Mouse (Mus musculus) gastrocnemius, postnatal 10 days (tissue): ENCODE measurements around the gene Emg1. TPM values are rescaled to one million over a fixed set of nuclear protein-coding genes. Genes with fewer than 3 reads are reported as not detected.
"Not testable (repeated sequence)": the region's sequence is repeated elsewhere in the genome, so short reads cannot be mapped to it uniquely, and the experiment has no call there.

Experiments
- DNase-seq: peaks from one replicate; pipeline ENCODE4 v3.0.0; 2021; ENCODE audit warnings: mixed read lengths
- microRNA-seq, 2 experiments: library from miRNA; unstranded; fragments of <30 nt; microRNA quantifications; one replicate each; pipeline ENCODE4 v1.2.0; 2021
- total RNA-seq, 2 experiments: library from RNA; stranded (reverse); gene quantifications; 2 replicates each; pipeline ENCODE4 v1.2.3; 2021

The Emg1 gene
- total RNA-seq, 2 experiments from 2014 or later: 61.0 to 62.5 TPM

DNA sequence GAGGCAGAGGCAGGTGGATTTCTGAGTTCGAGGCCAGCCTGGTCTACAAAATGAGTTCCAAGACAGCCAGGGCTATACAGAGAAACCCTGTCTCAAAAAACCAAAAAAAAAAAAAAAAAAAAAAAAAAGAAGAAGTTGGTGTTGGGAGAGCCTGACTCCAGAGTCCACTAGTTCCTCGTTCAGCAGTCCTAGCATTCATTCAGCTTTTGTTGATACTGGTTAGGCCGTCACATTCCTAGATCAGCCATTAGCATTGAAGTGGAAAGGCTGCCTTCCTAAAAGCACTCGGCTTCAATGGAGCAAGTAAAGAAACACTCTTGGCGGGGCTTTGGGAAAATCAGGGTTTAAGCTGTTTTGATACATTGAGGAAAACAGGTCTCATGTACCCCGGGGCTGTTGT, 29.7 kb downstream of the Emg1 start:
- not testable (repeated sequence) for DNase-seq

DNA sequence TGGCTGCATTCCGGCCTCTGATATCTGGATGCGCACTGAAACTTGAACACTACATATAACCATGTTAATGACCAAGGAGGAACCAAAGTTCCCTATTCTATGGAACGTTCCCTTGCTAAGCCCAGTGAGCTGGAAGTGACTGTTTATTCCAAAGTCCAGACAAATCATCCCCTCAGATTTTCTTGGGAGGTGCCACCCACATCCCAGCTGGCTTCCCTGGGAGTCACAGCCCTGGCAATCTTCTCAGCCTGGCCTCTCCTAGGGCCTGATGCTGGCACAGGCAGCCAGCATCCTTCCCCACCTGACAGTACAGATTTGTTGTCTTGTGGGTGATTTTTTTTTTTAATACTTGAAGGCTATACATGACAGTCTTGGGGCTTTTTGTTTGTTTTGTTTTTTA, 32.5 kb downstream of the Emg1 start:
- no peak for DNase-seq

DNA sequence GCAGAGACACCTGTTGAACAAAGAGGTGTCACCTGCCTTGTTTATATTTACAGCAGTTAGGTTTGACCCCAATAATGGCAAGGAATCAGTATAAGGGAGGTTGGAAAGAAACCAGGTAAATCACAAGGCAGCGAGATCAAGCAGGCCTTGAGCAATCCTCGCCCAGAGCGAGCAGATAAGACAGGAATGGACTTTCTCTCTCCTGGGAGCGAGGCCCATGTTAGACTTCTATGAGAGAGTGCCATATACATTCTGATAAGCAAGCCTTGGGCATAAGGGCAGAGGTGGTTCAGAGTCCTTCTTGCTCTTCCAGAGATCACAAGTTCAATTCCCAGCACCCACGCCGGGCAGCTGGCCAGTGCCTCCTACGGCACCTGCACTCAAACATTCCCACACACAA, 33.2 kb downstream of the Emg1 start:
- no peak for DNase-seq

DNA sequence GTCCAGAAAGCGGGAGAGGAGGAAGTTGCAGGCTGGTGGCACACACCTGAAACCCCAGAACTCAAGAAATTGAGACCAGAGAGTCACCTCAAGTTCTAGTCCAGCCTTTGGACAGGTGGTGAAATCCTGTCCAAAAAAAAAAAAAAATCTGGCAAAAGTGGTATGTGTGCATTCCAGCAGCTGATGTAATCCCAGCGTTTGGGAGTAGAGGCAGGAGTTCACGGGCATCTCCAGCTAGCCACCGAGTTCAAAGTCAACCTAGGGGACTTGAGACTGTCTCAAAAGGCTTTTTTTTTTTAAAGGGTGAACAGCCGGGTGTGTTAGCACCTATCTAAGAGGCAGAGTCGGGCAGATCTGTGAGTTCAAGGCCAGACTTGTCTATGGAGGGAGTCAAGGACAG, 35.8 kb downstream of the Emg1 start:
- DNase-seq: no peak

DNA sequence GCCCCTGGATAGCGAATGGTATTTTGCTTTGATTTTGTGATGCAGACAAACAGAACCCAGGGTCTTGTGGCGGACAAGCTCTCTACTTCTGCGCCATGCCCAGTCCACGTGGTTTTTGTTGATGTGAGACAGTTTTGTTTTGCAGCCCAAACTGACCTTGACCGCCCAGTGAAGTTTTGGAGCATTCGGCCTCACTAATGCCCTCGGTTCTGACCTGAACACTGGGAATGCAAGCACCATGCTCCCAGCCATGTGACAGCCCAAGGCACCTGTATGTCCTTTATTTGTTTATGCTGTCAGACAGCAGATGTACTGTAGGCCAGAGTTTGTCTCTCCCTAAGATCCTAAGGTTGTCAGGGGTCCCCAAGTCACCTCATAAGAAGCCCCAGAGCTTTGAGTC, 37.4 kb downstream of the Emg1 start:
- no peak for DNase-seq

DNA sequence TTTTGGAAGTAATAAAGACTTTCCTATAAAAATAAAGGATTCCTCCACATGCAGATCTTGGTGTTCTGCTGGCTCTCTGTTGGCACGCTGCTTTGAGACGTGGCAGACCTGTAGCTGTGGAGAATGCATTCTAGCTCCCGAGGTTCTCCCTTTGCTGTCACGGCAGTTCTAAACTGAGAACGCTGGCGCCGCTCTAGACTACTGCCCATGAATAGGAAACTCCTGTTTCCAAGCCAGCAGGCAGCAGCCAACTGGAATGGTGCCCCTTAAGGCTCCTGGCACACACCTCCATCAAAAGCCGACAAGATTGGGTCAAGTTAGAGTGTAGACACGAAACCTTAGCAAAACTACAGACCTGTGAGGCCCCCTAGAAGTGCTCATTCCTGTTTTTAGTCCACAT, 38.4 kb downstream of the Emg1 start:
- peak; percentile 47 for DNase-seq

DNA sequence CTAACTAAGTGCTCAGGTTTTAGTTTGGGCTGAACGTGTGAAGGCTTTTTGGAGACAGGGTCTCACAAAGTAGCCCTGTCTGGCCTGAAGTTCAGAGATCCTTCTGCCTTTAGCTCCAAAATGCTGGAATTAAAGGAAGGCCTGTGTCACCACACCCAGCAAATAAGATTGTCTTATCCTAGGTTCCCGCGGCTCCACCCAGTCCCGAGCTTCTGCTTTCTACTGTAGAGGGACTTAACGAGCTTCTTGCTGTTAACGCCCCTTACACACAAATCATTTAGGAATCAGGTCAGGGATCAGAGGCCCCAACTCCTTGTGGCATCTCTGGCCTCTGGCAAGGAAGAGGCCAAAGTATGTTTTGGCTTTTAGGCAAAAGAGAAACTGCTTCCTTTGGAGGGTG, 39.9 kb downstream of the Emg1 start:
- DNase-seq: no peak

DNA sequence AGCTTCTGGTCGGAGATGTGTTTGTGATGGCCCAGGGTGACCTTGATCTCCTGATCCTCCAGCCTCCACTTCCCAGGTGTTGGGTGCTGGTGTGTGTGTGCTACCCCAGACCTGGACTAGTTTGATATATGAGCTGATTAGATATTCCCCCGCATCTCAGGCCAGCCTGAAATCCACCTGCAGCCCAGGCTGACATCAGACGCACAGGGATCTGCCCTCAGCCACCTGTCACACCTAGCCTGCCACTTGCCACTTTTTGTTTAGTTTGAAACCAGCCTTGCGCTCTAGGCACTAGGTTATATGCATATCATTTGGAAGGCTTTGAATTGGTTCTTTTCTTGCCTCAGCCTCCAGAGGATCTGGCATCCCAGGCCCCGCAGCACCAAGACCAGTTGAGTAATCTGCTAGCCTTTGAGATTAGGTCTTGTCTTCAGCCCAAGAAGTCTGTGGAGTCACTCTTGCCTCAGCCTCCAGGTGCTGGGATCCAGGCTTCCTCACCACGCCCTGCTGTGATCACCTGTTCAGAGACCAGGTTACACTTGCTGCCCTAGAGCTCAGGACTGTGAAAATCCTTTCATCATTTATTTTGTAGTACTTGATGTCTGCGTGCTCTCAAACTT, 41.6 kb downstream of the Emg1 start:
- DNase-seq: no peak

DNA sequence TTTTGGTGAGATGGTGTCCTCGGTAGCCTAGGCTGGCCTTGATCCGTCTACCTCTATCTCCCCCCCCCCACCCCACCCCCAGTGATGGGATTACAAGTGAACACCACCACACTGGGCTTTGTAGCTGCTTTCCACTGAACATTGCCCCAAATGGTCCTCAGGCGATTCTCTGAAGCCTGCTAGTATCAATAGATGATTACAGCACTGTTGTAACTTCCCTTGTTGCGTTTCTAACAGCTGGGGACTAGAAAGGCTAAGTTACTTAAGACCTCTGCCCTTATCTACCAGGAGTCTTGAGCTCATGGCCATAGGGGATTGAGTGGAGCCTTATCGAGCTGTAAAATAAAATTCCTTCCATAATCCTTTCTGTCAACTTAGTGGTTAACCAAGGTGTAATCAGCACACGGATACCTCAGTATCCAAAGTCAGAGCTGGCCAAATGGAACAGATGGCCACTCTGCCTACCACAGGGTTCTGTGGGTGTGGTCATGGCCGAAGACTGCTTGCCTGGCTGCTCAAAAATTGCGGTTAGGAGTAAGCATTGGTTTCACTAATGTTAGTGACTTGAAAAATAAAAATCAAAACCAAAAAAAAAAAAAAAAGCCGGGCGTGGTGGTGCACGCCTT, 42.6 kb downstream of the Emg1 start:
- DNase-seq: no peak

DNA sequence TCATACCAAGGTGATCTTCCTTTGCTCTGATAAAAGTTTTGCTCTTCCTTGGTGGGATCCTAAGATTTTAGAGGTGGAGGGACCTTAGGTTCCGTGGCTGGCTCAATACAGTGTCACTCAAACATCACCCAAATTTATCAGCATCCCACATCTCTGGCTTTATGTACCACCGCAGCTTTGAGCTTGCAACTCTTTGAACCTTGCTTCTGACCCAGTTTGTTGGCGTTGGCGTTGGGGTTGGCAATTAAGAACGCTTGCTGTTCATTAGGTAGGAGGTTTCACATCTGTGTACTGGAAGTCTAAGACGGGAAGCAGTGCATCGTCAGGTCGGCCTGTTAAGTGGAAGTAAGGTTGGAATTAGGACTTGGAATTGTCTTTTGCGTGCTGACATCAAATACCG, 47.0 kb downstream of the Emg1 start:
- DNase-seq: no peak

DNA sequence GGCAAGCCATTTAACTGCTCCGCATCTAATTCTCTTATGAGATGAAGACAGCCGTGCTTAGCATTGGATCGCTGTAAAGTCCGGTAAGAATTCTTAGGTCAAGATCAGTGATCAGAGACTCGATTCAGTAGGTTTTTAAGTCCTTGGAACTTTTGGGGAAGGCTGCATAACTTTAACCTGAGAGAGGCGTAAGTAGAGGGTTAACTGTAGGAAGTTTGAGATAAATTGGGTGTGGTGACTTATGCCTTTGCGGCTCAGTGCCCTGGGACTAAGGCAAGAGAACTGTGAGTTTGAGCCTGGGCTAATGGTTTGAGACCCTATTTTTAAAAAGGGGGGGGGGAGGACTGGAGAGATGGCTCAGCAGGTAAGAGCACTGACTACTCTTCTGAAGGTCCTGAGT, 47.7 kb downstream of the Emg1 start:
- no peak for DNase-seq

DNA sequence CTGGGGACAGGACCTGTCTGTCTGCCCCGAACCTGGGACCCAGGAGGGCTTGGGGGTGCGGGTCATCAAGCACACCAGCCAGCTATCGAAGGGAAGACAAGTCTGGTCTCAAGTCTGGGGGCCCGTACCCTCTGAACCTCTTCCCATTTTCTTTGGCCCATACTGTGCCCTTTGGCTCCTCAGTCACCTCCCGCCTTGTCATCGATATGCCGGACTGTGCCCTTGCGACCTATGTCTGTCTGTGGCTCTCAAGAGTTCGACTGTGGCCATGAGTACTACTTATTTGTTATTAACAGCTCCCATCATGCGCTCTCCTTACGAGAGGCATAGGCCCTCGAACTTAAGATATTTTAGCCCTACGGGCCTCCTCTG, 48.6 kb downstream of the Emg1 start:
- DNase-seq: no peak

DNA sequence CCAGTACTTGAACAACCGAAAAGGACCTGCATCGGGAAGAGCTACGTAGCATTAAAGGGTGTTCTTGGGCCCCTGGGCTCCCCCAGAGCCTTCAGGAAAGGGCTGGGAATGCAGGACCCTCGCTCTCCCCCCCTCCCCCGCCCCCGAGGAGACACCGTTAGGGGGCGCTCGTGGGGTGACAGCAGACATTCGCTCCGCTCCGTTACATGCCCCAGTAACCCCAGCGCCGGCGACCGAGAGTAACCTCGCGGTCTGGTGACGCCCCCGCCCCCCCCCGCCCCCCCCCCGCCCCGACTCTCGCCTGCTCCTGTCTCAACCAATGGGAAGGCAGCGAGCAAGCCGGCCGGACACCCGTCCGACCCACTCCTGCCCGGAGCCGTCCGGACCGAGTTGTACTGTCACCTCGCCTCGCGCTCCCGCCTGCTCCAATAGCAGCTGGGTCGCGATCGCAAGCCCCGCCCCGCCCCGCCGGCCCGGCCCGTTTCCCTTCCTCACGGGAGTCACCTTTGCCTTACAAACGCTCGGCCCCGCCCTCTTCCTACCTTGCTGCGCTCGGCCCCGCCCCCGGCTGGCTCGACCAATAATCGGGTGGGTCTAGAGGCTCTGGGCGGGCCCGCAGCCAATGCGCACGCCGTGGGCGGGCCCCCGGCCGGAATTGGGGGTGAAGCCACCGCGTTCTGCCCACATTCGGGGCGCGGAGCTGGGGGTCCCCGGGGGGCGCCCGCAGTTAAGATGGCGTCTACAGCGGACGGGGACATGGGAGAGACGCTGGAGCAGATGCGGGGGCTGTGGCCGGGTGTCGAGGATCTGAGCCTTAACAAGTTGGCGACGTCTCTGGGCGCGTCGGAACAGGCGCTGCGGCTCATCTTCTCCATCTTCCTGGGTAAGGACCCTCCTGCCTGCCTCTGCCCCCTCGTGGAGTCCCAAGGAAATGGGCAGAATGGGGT, 49.2 kb downstream of the Emg1 start, which contains the start of gene Lpcat3:
Gene Lpcat3, plus strand, starts transcription at position 551 of the 947 bp plus-strand sequence.
- peak; percentile 97 for DNase-seq

DNA sequence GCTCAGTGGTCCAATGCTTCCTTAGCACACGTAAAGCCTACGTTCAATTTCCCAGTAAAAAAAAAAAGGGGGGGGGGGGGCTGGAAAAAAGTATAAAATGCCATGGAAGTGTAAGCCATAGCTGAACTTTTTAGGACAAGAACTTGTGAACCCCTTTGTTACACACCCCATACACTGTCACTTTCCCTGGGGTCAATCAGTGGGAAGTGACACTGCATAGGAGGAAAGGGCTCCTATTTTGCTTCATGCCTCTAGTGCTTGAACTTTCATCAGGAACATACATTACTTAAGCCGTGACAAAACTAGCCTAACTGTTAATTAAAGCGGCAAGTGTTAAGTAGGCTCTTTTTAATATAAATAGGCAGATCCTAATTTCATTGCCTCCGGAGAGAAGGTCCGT, 50.0 kb downstream of the Emg1 start:
- no peak for DNase-seq

DNA sequence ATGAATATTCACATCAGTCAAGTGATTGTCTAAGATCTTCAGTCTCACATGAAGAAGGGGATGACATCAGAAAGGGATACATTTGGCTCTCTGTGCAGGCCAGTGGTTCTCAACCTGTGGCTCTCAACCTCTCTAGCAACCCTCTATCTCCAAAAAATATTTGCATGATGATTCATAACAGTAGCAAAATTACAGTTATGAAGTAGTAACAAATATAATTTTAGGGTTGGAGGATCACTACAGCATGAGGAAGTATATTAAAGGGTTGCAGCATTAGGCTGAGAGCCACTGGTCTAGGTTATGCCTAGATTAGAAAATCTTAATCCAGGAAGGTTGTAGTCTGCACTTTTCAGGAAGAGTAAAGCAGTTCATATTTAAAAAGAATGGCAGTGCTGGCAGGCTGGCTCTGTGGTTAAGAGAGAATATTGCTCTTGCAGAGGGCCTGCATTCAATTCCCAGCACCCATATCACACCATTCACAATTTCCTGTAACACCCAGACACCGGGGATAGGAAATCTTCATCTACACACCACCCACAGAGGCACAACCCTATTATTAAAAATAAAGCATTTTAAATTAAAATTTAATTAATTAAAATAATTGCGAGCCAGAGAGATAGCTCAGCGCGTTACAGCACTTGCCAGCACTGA, 50.7 kb downstream of the Emg1 start:
- no peak for DNase-seq

DNA sequence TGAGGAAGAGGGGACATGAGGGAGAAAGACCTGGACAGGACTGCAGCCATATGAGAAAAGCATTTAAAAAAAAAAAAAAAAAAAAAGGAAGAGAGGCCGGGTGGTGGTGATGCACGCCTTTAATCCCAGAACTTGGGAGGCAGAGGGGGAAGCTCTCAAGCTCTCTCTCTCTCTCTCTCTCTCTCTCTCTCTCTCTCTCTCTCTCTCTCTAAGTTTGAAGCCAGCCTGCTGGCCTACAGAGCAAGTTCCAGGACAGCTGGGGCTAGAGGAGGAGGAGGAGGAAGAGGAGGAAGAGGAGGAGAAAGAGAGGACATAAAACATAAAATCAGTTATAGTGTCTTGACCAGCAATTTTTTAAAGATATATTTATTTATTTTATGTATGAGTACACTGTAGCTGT, 53.9 kb downstream of the Emg1 start:
- DNase-seq: no peak

DNA sequence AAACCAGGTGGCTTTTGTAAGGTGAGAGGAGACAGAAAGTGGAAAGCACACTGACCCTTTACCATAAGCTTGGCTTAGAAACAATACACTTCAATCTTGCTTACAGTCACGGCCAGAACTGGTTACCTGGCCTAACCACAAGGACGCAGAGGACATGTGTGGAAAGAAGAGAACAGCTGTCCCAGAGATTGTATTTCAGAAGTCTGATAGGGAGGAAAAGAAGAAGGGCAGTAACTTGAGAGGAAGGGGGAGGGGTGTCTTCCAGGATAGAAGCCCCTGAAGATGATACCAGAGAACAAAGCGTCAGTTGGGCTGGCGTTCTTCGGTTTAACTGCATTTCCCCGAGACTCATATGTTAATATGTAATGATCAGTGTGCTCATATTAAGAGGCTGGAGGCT, 56.1 kb downstream of the Emg1 start:
- DNase-seq: no peak

Small RNAs within 50 kb of the gene (microRNA-seq; reads per million reads assigned to microRNA genes)
- gene Mir141: 0 to 1.3 reads per million in 2 experiments
- gene Mir200c: 9.8 to 10.2 reads per million in 2 experiments

Other genes with a start within 250 kb of the Emg1 start
- 1 to 10 TPM; 1.5 to 1.8 TPM for gene Clstn3, start 247.4 kb downstream of the Emg1 start, total RNA-seq
- 1 to 10 TPM in 1 of 2 experiments, under 1 TPM in 1; 0.82 to 1.2 TPM for gene C1rl, start 219.1 kb downstream of the Emg1 start, total RNA-seq
- 10 to 100 TPM; 19.4 to 19.7 TPM for gene C1ra, start 199.8 kb downstream of the Emg1 start, total RNA-seq
- gene C1s1, start 169.8 kb downstream of the Emg1 start, total RNA-seq: 10 to 100 TPM; 43.3 to 51.5 TPM
- gene C1rb, start 141.9 kb downstream of the Emg1 start, total RNA-seq: 1 to 10 TPM; 1.9 to 2.0 TPM
- gene C1s2, start 76.1 kb downstream of the Emg1 start, total RNA-seq: 1 to 10 TPM in 1 of 2 experiments, under 1 TPM in 1; 0.68 to 1.1 TPM
- 10 to 100 TPM; 28.2 to 41.3 TPM for gene Lpcat3, start 49.2 kb downstream of the Emg1 start, total RNA-seq
- gene Phb2, start 158 bp upstream of the Emg1 start, total RNA-seq: 100 to 1,000 TPM; 205 to 206 TPM
- 1 to 10 TPM; 1.8 to 3.8 TPM for gene Ptpn6, start 26.5 kb upstream of the Emg1 start, total RNA-seq
- 100 to 1,000 TPM; 213 to 226 TPM for gene Grcc10, start 29.2 kb upstream of the Emg1 start, total RNA-seq
- gene Gm45234, start 43.8 kb upstream of the Emg1 start, total RNA-seq: not detected
- 10 to 100 TPM; 37.6 to 46.7 TPM for gene Atn1, start 44.3 kb upstream of the Emg1 start, total RNA-seq
- 1 to 10 TPM; 2.9 to 6.5 TPM for gene Eno2, start 57.5 kb upstream of the Emg1 start, total RNA-seq
- not detected for gene Lrrc23, start 67.5 kb upstream of the Emg1 start, total RNA-seq
- 1 to 10 TPM; 3.5 to 6.5 TPM for gene Spsb2, start 96.5 kb upstream of the Emg1 start, total RNA-seq
- 1,000 to 10,000 TPM; 2,520 to 2,805 TPM for gene Tpi1, start 102.1 kb upstream of the Emg1 start, total RNA-seq
- gene Usp5, start 117.3 kb upstream of the Emg1 start, total RNA-seq: 10 to 100 TPM; 66.2 to 66.4 TPM
- gene Cdca3, start 117.4 kb upstream of the Emg1 start, total RNA-seq: 10 to 100 TPM; 13.5 to 14.3 TPM
- gene Gnb3, start 128.1 kb upstream of the Emg1 start, total RNA-seq: 1 to 10 TPM; 8.4 to 9.4 TPM
- gene P3h3, start 145.6 kb upstream of the Emg1 start, total RNA-seq: 10 to 100 TPM; 33.3 to 41.5 TPM
- gene Gpr162, start 151.8 kb upstream of the Emg1 start, total RNA-seq: 1 to 10 TPM in 1 of 2 experiments, under 1 TPM in 1; 0.38 to 1.1 TPM
- 1 to 10 TPM in 1 of 2 experiments, under 1 TPM in 1; 0.61 to 2.1 TPM for gene Cd4, start 176.0 kb upstream of the Emg1 start, total RNA-seq
- gene Lag3, start 199.5 kb upstream of the Emg1 start, total RNA-seq: under 1 TPM; 0.56 to 0.68 TPM
- gene Ptms, start 207.9 kb upstream of the Emg1 start, total RNA-seq: 100 to 1,000 TPM; 273 to 298 TPM
- gene Mlf2, start 219.2 kb upstream of the Emg1 start, total RNA-seq: 100 to 1,000 TPM; 252 to 255 TPM